Mouse (Mus musculus) liver, embryonic 14.5 days (tissue): ENCODE results near the gene Il7r.

ENCODE experiments used
- CTCF ChIP-seq: IDR thresholded peaks from 2 replicates; pipeline ENCODE4 v1.5.1; 2016; ENCODE audit warnings: antibody characterized with exemption, low read depth, control low read depth
- EP300 ChIP-seq: IDR thresholded peaks from 2 replicates; pipeline ENCODE4 v1.6.1; 2016; ENCODE audit warnings: antibody characterized with exemption, low read depth

DNA sequence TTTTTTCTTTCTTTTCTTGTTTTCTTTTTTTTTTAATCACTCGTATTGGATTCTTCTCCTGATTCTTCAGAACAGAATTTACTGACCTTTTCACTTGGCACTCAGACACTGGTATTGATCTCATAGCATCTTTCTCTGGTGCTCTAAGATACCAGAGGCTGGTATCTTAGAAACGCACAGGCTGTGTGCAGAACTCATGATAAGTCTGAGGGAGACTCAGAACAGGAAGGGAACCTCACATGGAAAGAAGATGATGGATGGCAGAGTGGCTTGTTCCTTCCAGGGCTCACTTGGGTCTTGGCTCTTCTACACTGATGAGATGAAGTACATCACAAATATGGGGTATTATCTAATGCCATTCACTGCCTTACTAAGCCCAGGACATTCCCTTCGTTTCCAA lies 57.4 kb downstream of the Il7r start:
- TF ChIP-seq CTCF = no peak
- TF ChIP-seq EP300 = peak; percentile 99
